Mouse (Mus musculus) adrenal gland, adult 10 weeks (tissue): ENCODE data around the gene Heatr9. TPM values are rescaled to one million over a fixed set of nuclear protein-coding genes. Genes with fewer than 3 reads are reported as not detected.

Source experiments
- polyA plus RNA-seq: library from polyadenylated mRNA; stranded (reverse); fragments of 350-450 nt; fragmentation: Illumina TruSeq; extraction: RNeasy Lipid Tissue Mini Kit (QIAGEN cat#74804); gene quantifications from one replicate; pipeline ENCODE4 v1.2.3, GENCODE M21; 2014; ENCODE audit warnings: low read depth, low replicate concordance

The Heatr9 gene
- not detected for polyA plus RNA-seq

GRCm38 (mm10) chr11:83522075-83522474 lies at the start of gene Heatr9:
TSS of gene Heatr9 (minus strand) at chr11:83522175.

GRCm38 (mm10) chr11:83530360-83530759 lies 8.4 kb upstream of the Heatr9 start, which contains the start of gene Ccl5:
TSS of gene Ccl5 (minus strand) at chr11:83530518.

GRCm38 (mm10) chr11:83472324-83473234 lies 49.4 kb downstream of the Heatr9 start, which contains the start of gene Taf15:
TSS of gene Taf15 (plus strand) at chr11:83473086.

GRCm38 (mm10) chr11:83462711-83463244 lies 59.2 kb downstream of the Heatr9 start, which contains the start of gene Mmp28:
TSS of gene Mmp28 (minus strand) at chr11:83463071.

Other genes starting within 250 kb of the Heatr9 start
- not detected for gene Slfn14, start 235.4 kb downstream of the Heatr9 start, polyA plus RNA-seq
- 55.1 TPM for gene Ap2b1, start 223.2 kb downstream of the Heatr9 start, polyA plus RNA-seq
- gene Pex12, start 219.6 kb downstream of the Heatr9 start, polyA plus RNA-seq: 33.0 TPM
- 1.2 TPM for gene Rasl10b, start 113.0 kb downstream of the Heatr9 start, polyA plus RNA-seq
- not detected for gene Gas2l2, start 92.7 kb downstream of the Heatr9 start, polyA plus RNA-seq
- not detected for gene 1700020L24Rik, start 84.5 kb downstream of the Heatr9 start, polyA plus RNA-seq
- 2.9 TPM for gene Mmp28, start 59.1 kb downstream of the Heatr9 start, polyA plus RNA-seq
- 193 TPM for gene Taf15, start 49.1 kb downstream of the Heatr9 start, polyA plus RNA-seq
- not detected for gene Ccl5, start 8.3 kb upstream of the Heatr9 start, polyA plus RNA-seq
- gene Ccl9, start 56.5 kb upstream of the Heatr9 start, polyA plus RNA-seq: 10.3 TPM
- gene Ccl6, start 70.9 kb upstream of the Heatr9 start, polyA plus RNA-seq: 28.9 TPM
- not detected for gene Rpl9-ps1, start 123.4 kb upstream of the Heatr9 start, polyA plus RNA-seq
- gene Ccl3, start 127.2 kb upstream of the Heatr9 start, polyA plus RNA-seq: 1.5 TPM
- gene Ccl4, start 140.4 kb upstream of the Heatr9 start, polyA plus RNA-seq: not detected
- gene Wfdc17, start 181.8 kb upstream of the Heatr9 start, polyA plus RNA-seq: 8.0 TPM
- gene Wfdc18, start 186.8 kb upstream of the Heatr9 start, polyA plus RNA-seq: not detected
- not detected for gene Wfdc21, start 224.8 kb upstream of the Heatr9 start, polyA plus RNA-seq
- gene Heatr6, start 231.5 kb upstream of the Heatr9 start, polyA plus RNA-seq: 4.7 TPM